Mouse (Mus musculus): ENCODE results near the gene Nmd3. TPM values are rescaled to one million over a fixed set of nuclear protein-coding genes. Genes with fewer than 3 reads are reported as not detected.

Nmd3 gene
- total RNA-seq, 2 experiments from 2014 or later, result 33.7 to 34.9 TPM

DNA sequence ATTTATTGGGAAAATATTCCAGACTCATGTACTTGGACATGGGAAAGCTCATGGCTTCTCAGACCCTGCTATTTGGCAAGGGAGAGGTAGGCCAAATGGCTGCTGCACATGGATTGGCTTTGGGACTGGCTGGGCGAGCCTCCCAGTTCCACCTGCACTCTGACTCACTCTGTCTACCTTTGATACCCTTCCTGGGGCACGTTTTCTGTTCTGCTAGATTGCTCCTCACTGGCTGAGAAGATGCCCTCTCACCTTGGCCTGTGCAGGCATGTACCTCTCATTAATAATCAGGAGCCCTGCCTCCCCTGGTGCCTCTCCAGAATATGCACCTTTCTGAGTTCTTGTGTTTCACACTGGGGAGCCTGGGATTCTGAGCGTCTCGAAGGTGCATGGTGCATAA is 39.4 kb downstream of the Nmd3 start:
- no peak for DNase-seq (ENCODE audit: low spot score)
- intact Hi-C loops (cut with DNase I), result no loop called here

DNA sequence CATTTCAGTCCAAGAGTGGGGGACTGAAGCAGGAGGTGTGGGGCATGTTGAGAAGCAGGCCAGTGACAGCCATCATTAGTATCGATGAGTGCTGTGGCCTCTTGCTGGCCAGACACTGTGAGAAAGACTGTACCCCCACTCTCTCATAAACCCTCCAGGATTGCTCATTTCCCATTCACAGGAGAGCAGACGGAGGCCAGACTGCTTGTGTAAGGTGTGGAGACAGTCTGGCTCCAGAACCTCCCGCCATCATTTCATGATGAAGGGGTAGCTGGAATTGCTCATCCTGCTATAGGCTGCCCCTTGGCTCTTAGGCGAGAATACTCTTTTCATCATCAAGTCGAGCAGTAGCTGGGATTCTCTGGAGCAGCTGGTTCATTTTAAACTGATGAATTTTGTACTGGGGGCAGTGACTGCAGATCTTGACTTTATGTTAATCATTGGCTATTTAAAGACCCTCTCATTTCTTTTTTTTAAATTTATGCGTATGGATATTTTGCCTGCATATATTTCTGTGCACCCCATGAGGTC is 41.1 kb downstream of the Nmd3 start:
- DNase-seq (ENCODE audit: low spot score), result no peak
- intact Hi-C loops (cut with DNase I), result no loop called here

- intact Hi-C loops (cut with DNase I), result no loop called here
- no peak for DNase-seq (ENCODE audit: low spot score)
Observed at GRCm38 (mm10) chr3:69763630-69764565, 42.1 kb downstream of the Nmd3 start.

DNA sequence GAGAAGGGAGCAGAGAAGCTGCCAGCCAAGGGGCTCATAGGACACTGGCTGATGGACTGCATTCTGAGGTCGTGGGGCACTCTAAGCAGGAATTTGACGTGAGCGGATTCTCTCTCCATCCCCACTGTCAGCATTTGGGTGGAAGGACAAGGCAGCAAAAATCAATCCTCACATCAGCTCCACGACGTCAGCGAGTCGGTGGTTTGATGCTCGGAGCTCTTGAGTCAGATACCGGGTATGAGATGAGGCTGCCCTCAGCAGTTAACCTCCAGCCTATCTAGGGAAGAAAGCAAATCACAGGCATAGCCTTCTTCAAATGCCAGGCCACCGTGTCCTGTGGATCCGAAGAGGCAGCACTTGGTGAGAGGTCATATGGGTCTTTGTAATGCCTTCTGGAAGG is 43.4 kb downstream of the Nmd3 start:
- no peak for DNase-seq (ENCODE audit: low spot score)

DNA sequence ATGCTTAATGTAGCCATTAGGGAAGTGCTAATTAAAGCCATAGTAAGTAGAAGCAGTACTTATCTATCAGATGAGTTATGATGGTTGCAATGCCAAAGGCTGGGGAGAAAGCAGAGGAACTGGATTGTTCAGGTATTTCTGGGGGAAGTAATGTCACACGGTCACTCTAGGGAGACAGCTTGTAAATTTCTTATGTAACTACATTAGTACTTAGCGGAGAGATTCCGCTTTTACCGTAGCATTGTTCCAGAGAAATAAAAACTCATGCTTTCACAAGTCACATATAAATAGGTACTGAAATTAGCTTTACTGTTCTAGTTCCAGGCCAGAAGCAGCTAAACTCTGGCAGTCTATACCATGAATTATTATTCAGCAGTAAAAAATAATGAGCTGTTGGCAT is 47.4 kb downstream of the Nmd3 start:
- DNase-seq (ENCODE audit: low spot score), result no peak
- intact Hi-C loops (cut with DNase I), result no loop called here

More for the DNA sequence above, 43.4 kb downstream of the Nmd3 start:
- intact Hi-C loops (cut with DNase I), result no loop called here

- intact Hi-C loops (cut with DNase I), result no loop called here
- DNase-seq (ENCODE audit: low spot score), result no peak
Observed at GRCm38 (mm10) chr3:69773356-69773755, 51.6 kb downstream of the Nmd3 start.

- DNase-seq (ENCODE audit: low spot score), result no peak
- intact Hi-C loops (cut with DNase I), result no loop called here
Observed at GRCm38 (mm10) chr3:69779246-69779796, 57.5 kb downstream of the Nmd3 start.

GRCm38 (mm10) chr3:69792823-69793417 is 71.1 kb downstream of the Nmd3 start:
- intact Hi-C loops (cut with DNase I), result no loop called here
- DNase-seq (ENCODE audit: low spot score), result no peak

- intact Hi-C loops (cut with DNase I), result no loop called here
Observed at GRCm38 (mm10) chr3:69797533-69797932, 75.7 kb downstream of the Nmd3 start.

DNA sequence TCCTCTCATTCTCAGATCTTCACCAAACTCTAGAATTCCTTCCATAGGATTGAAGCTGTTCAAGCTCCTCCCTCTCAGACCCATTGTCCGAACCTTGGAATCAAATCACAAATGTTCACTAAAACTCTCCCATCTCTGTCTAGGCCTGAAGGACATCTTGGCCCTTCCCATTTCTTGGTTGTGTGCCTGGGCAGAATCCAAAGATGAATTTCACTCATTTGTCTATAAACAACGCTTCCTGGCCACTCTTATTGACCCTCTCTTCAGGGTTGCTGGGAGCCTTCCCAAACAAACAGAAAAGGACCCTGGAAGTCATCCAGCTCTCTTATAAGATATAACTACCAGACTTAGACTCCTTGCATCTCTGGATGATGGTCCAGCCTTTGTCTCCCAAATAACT is 76.2 kb downstream of the Nmd3 start:
- intact Hi-C loops (cut with DNase I), result no loop called here
- DNase-seq (ENCODE audit: low spot score), result no peak

More at GRCm38 (mm10) chr3:69797533-69797932, 75.7 kb downstream of the Nmd3 start:
- DNase-seq (ENCODE audit: low spot score), result no peak

- intact Hi-C loops (cut with DNase I), result no loop called here
Observed at GRCm38 (mm10) chr3:69799096-69799495, 77.3 kb downstream of the Nmd3 start.

GRCm38 (mm10) chr3:69800829-69801384 is 79.1 kb downstream of the Nmd3 start:
- intact Hi-C loops (cut with DNase I), result no loop called here
- no peak for DNase-seq (ENCODE audit: low spot score)

More at GRCm38 (mm10) chr3:69799096-69799495, 77.3 kb downstream of the Nmd3 start:
- no peak for DNase-seq (ENCODE audit: low spot score)

GRCm38 (mm10) chr3:69803137-69803536 is 81.4 kb downstream of the Nmd3 start:
- DNase-seq (ENCODE audit: low spot score), result no peak
- intact Hi-C loops (cut with DNase I), result no loop called here

Other genes starting within 250 kb of the Nmd3 start
- gene B3galnt1, start 123.0 kb upstream of the Nmd3 start, total RNA-seq (2021), result 1 to 10 TPM; 1.9 to 2.1 TPM
- gene Sptssb, start 138.0 kb downstream of the Nmd3 start, total RNA-seq (2021), result not detected

All from heart, postnatal 25 days (tissue).